Mouse (Mus musculus) kidney, embryonic 15.5 days (tissue): Measurements from ENCODE around the gene Ank2. TPM values are rescaled to one million over a fixed set of nuclear protein-coding genes. Genes with fewer than 3 reads are reported as not detected.
A peak's percentile ranks its signal among the peaks of the same experiment; 100 is the strongest.

Source experiments
- ATAC-seq: fragments of 200-750 bp; cut with Nextera tagmentation; replicated peaks from 2 replicates; pipeline ENCODE4 v1.8.0; 2017; ENCODE audit warnings: moderate TSS enrichment; ENCODE audit not compliant: low FRiP score
- H3K27ac ChIP-seq: fragments of 300-500 bp; sonication (generic); 2 replicates; pipeline ENCODE4 v1.5.1; 2015; ENCODE audit warnings: mild to moderate bottlenecking, inconsistent platforms
- H3K27me3 ChIP-seq: fragments of 300-500 bp; sonication (generic); 2 replicates; pipeline ENCODE4 v1.6.1; 2015; ENCODE audit warnings: inconsistent platforms
- H3K36me3 ChIP-seq: fragments of 300-500 bp; sonication (generic); 2 replicates; pipeline ENCODE4 v1.6.1; 2015; ENCODE audit warnings: inconsistent platforms
- H3K4me1 ChIP-seq: fragments of 300-500 bp; sonication (generic); 2 replicates; pipeline ENCODE4 v1.6.1; 2015; ENCODE audit warnings: inconsistent platforms
- H3K4me2 ChIP-seq: fragments of 300-500 bp; sonication (generic); 2 replicates; pipeline ENCODE4 v1.6.1; 2015; ENCODE audit warnings: moderate library complexity, mild to moderate bottlenecking, inconsistent platforms
- H3K4me3 ChIP-seq: fragments of 300-500 bp; sonication (generic); replicated peaks from 2 replicates; pipeline ENCODE4 v1.5.1; 2015; ENCODE audit warnings: mild to moderate bottlenecking, inconsistent platforms
- H3K9ac ChIP-seq: fragments of 300-500 bp; sonication (generic); 2 replicates; pipeline ENCODE4 v1.6.1; 2015; ENCODE audit warnings: mild to moderate bottlenecking, inconsistent platforms
- H3K9me3 ChIP-seq: fragments of 300-500 bp; sonication (generic); replicated peaks from 2 replicates; pipeline ENCODE4 v1.6.1; 2016; ENCODE audit warnings: inconsistent platforms
- WGBS: fragments of 180-500 bp; shearing (Covaris S2); methylation state at CpG from one replicate; pipeline ENCODE4 v1.1.7; 2015; ENCODE audit warnings: mixed read lengths; 5-methylcytosine and 5-hydroxymethylcytosine counted together
- polyA plus RNA-seq: library from polyadenylated mRNA; unstranded; fragments of >200 nt; fragmentation: Nextera tagmentation; extraction: Ambion mirVana; gene quantifications from 2 replicates; pipeline ENCODE4 v1.2.1, GENCODE M21; 2015

Gene Ank2
- polyA plus RNA-seq, 1 experiment from 2014 or later, result 12.2 TPM

DNA sequence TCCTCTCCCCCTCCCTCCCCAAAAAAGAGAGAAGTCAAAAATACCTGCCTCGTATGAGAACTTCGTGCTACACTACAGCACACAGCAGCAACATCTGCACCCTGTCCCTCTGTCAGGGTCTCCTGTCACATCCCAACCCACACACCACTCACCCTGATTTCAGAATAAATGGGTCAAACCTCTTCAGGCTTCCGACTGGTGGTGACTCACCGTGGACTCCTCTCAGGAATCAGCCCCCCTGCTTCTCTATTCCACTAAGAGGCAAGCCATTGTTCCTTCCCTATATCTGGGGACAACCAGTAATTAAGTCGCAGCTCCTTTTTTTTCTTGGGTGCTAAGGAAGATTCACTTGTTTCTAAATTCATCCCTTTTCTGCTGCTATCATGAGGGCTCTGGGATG lies 361.6 kb downstream of the Ank2 start:
- H3K4me2 ChIP-seq, result no peak overlapping the region
- no peaks in the 10 kb centered on the region for H3K27me3 ChIP-seq
- no peaks in the 10 kb centered on the region for H3K36me3 ChIP-seq
- ATAC-seq, result no peak
- no peak overlapping the region for H3K4me3 ChIP-seq
- no peak overlapping the region for H3K9ac ChIP-seq
- H3K27ac ChIP-seq, result no peak overlapping the region
- H3K9me3 ChIP-seq, result no peaks in the 10 kb centered on the region
- H3K4me1 ChIP-seq, result no peaks in the 10 kb centered on the region
- WGBS, result 65% methylated on average over 5 of the region's 5 CpGs

- 56% methylated on average over 2 of the region's 2 CpGs for WGBS
- Histone ChIP-seq H3K9ac (no peak overlapping the region), H3K4me1 (peaks cover 6% of the 10 kb centered on the region; the same call in 1 of the 2 replicates), H3K36me3 (no peaks in the 10 kb centered on the region), H3K27ac (no peak overlapping the region), H3K27me3 (no peaks in the 10 kb centered on the region), H3K4me3 (no peak overlapping the region), H3K9me3 (no peaks in the 10 kb centered on the region), H3K4me2 (no peak overlapping the region)
- ATAC-seq, result no peak
Observed at GRCm38 (mm10) chr3:127134062-127134461, 365.1 kb downstream of the Ank2 start.

DNA sequence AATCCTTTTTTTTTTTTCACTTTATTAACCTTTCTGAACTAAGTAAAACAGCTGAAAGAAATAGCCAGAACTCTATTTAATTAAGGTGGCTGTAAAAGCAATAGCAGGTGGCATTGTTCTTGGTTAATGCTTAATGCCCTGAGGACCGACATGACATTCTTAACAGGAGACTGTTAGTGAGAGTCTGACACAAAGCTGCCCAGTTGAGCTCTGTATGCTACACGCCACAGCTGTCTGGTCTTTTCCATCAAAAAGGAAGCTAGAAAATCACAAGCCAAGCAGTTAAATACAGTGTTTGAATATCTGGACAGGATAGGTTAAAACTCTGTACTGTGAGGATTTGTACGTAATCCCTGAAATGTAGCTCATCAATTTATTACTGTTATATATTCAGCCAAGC lies 368.1 kb downstream of the Ank2 start:
- H3K4me3 ChIP-seq, result no peak overlapping the region
- H3K27ac ChIP-seq, result no peak overlapping the region
- ATAC-seq, result peak; percentile 59; the same call in 1 of the 2 replicates
- WGBS, result 46% methylated on average over 3 of the region's 3 CpGs
- H3K36me3 ChIP-seq, result no peaks in the 10 kb centered on the region
- no peaks in the 10 kb centered on the region for H3K27me3 ChIP-seq
- H3K9ac ChIP-seq, result no peak overlapping the region
- no peak overlapping the region for H3K4me2 ChIP-seq
- no peaks in the 10 kb centered on the region for H3K9me3 ChIP-seq
- H3K4me1 ChIP-seq, result peaks cover 6% of the 10 kb centered on the region; the same call in 1 of the 2 replicates

GRCm38 (mm10) chr3:127130167-127130770 lies 368.9 kb downstream of the Ank2 start:
- ATAC-seq, result peak; percentile 38; the same call in 1 of the 2 replicates
- H3K4me3 ChIP-seq, result no peak overlapping the region
- H3K9me3 ChIP-seq, result no peaks in the 10 kb centered on the region
- no peak overlapping the region for H3K27ac ChIP-seq
- H3K4me2 ChIP-seq, result no peak overlapping the region
- no peak overlapping the region for H3K9ac ChIP-seq
- WGBS, result 72% methylated on average over 12 of the region's 12 CpGs
- H3K4me1 ChIP-seq, result peaks cover 6% of the 10 kb centered on the region; the same call in 1 of the 2 replicates
- H3K36me3 ChIP-seq, result no peaks in the 10 kb centered on the region
- H3K27me3 ChIP-seq, result no peaks in the 10 kb centered on the region

DNA sequence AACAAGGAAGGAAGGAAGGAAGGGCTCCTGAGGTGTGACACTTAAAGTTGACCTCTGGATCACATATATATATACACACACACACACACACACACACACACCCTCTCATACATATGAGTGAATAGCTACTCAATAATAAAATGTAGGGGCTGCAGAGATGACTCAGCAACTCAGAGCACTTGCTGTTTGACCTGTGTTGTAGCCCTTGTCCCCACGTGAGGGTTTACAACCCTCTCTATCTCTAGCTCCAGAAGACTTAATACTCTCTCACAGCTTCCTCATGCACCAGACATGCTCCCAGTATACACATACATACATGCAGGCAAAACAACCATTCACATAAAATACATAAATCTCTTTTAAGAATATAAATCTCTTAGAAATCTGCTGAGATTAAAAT lies 369.4 kb downstream of the Ank2 start:
- ATAC-seq, result no peak
- H3K27me3 ChIP-seq, result no peaks in the 10 kb centered on the region
- H3K4me1 ChIP-seq, result peaks cover 8% of the 10 kb centered on the region
- H3K9me3 ChIP-seq, result no peaks in the 10 kb centered on the region
- H3K4me2 ChIP-seq, result no peak overlapping the region
- WGBS, result 26% methylated on average over 1 of the region's 1 CpGs
- H3K9ac ChIP-seq, result no peak overlapping the region
- H3K36me3 ChIP-seq, result no peaks in the 10 kb centered on the region
- H3K27ac ChIP-seq, result no peak overlapping the region
- H3K4me3 ChIP-seq, result no peak overlapping the region

- H3K4me2 ChIP-seq, result no peak overlapping the region
- no peak overlapping the region for H3K4me3 ChIP-seq
- H3K27me3 ChIP-seq, result no peaks in the 10 kb centered on the region
- no peaks in the 10 kb centered on the region for H3K36me3 ChIP-seq
- no peak overlapping the region for H3K27ac ChIP-seq
- H3K9me3 ChIP-seq, result no peaks in the 10 kb centered on the region
- ATAC-seq, result no peak
- 50% methylated on average over 1 of the region's 1 CpGs for WGBS
- H3K4me1 ChIP-seq, result peaks cover 25% of the 10 kb centered on the region
- no peak overlapping the region for H3K9ac ChIP-seq
Observed at GRCm38 (mm10) chr3:127127611-127128010, 371.5 kb downstream of the Ank2 start.

DNA sequence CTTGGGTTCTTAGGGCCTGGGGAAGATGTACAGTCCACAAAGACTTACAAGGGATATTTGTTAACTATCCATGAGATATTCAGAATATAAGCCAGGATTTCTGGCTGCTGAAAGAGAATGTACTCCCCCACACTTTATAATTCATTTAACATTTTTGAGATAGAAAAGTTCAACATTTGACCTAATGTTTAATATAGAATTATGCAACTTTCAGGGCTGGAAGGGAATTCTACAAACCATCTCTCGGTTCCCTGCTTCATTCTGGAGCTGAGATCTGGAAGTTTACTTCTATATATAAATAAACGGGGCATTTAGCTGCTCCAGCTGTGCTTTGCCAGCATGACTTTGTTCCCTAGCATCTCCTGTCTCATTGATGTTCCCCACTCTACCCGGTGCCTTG lies 372.9 kb downstream of the Ank2 start:
- Histone ChIP-seq H3K4me3 (no peak overlapping the region), H3K27ac (no peak overlapping the region), H3K36me3 (no peaks in the 10 kb centered on the region), H3K9me3 (no peaks in the 10 kb centered on the region), H3K4me2 (no peak overlapping the region), H3K9ac (no peak overlapping the region), H3K27me3 (no peaks in the 10 kb centered on the region), H3K4me1 (peaks cover 25% of the 10 kb centered on the region)
- 43% methylated on average over 3 of the region's 3 CpGs for WGBS
- no peak for ATAC-seq

DNA sequence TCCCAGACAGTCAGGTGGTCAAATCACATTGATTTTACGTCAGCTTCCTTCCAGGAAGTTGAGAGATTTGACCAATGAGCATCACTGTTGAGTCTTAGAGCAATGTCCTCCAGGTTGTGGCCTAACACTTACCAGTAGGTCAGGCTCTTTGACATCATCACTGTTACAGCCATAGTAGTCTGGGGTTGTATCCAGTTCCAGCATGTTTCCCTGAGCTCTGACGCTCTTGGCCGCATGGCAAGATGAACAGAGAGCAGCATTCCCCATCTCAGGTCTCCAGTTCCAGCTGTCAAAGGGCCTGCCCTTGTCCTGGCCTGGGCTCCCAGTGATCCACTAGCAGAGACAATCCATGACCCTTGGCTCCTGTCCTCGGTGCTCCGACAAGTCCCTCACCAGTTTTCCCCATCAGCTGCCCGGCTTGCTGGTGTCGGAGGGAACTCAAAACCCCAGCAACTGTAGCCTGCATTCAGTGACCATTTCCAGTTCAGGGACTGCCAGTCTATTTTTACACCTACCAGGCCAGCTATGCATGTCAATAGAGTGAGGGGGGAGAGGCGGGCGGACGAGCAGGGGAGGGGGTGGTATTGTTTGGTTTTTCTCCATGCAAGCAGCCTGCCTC lies 374.7 kb downstream of the Ank2 start:
- Histone ChIP-seq H3K4me3 (no peak overlapping the region), H3K9me3 (no peaks in the 10 kb centered on the region), H3K4me1 (peaks cover 19% of the 10 kb centered on the region), H3K36me3 (no peaks in the 10 kb centered on the region), H3K27ac (no peak overlapping the region), H3K27me3 (no peaks in the 10 kb centered on the region), H3K4me2 (0 out of 2 replicates have a peak overlapping the region, but pooled peaks have one; percentile 7), H3K9ac (no peak overlapping the region)
- 39% methylated on average over 10 of the region's 10 CpGs for WGBS
- peak; percentile 78 for ATAC-seq

GRCm38 (mm10) chr3:127123376-127123775 lies 375.8 kb downstream of the Ank2 start:
- H3K27ac ChIP-seq, result no peak overlapping the region
- no peak overlapping the region for H3K4me3 ChIP-seq
- H3K4me1 ChIP-seq, result peaks cover 19% of the 10 kb centered on the region
- H3K9me3 ChIP-seq, result no peaks in the 10 kb centered on the region
- H3K4me2 ChIP-seq, result peak overlapping the region; percentile 24
- ATAC-seq, result peak; percentile 35; the same call in 1 of the 2 replicates
- 9% methylated on average over 8 of the region's 8 CpGs for WGBS
- no peaks in the 10 kb centered on the region for H3K27me3 ChIP-seq
- H3K9ac ChIP-seq, result no peak overlapping the region
- no peaks in the 10 kb centered on the region for H3K36me3 ChIP-seq

DNA sequence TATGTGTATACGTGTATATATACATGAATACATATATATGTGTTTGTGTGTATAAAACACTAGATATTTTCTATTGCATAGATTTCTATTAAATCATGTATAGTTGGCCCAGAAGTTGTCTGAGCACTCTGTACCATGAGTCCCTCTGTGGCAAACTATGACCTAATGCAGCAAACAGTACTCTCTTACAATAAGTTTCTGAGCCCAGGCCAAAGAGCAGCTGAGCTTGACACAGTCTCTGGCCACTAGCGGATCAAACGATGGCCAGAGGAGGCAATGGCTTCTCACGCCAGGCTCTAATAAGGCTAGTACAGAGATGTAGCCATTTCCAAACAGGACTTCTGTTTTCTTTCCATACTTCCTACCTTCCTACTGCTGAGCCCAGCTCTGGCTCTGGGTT lies 380.4 kb downstream of the Ank2 start:
- Histone ChIP-seq H3K4me3 (no peak overlapping the region), H3K9me3 (no peaks in the 10 kb centered on the region), H3K27me3 (no peaks in the 10 kb centered on the region), H3K9ac (no peak overlapping the region), H3K4me1 (peaks cover 9% of the 10 kb centered on the region), H3K36me3 (no peaks in the 10 kb centered on the region), H3K27ac (no peak overlapping the region), H3K4me2 (no peak overlapping the region)
- no peak for ATAC-seq
- 87% methylated on average over 4 of the region's 4 CpGs for WGBS

- ATAC-seq, result no peak
- Histone ChIP-seq H3K36me3 (no peaks in the 10 kb centered on the region), H3K4me2 (no peak overlapping the region), H3K27me3 (no peaks in the 10 kb centered on the region), H3K9ac (no peak overlapping the region), H3K27ac (no peak overlapping the region), H3K9me3 (no peaks in the 10 kb centered on the region), H3K4me1 (no peaks in the 10 kb centered on the region), H3K4me3 (no peak overlapping the region)
- WGBS, result 84% methylated on average over 6 of the region's 6 CpGs
Observed at GRCm38 (mm10) chr3:127116226-127116625, 382.9 kb downstream of the Ank2 start.

GRCm38 (mm10) chr3:127113238-127113637 lies 385.9 kb downstream of the Ank2 start:
- Histone ChIP-seq H3K4me1 (no peaks in the 10 kb centered on the region), H3K9me3 (no peaks in the 10 kb centered on the region), H3K27ac (no peak overlapping the region), H3K9ac (no peak overlapping the region), H3K36me3 (no peaks in the 10 kb centered on the region), H3K4me3 (no peak overlapping the region), H3K4me2 (no peak overlapping the region), H3K27me3 (no peaks in the 10 kb centered on the region)
- WGBS, result 80% methylated on average over 7 of the region's 7 CpGs
- ATAC-seq, result no peak

- no peak for ATAC-seq
- WGBS, result 72% methylated on average over 3 of the region's 3 CpGs
Observed at GRCm38 (mm10) chr3:127109413-127109812, 389.7 kb downstream of the Ank2 start.

More at GRCm38 (mm10) chr3:127109413-127109812, 389.7 kb downstream of the Ank2 start:
- H3K4me2 ChIP-seq, result no peak overlapping the region
- no peak overlapping the region for H3K9ac ChIP-seq
- no peaks in the 10 kb centered on the region for H3K9me3 ChIP-seq
- H3K27me3 ChIP-seq, result no peaks in the 10 kb centered on the region
- H3K4me1 ChIP-seq, result no peaks in the 10 kb centered on the region
- no peak overlapping the region for H3K27ac ChIP-seq
- no peak overlapping the region for H3K4me3 ChIP-seq
- H3K36me3 ChIP-seq, result no peaks in the 10 kb centered on the region
